Mouse (Mus musculus) A20 (cell line): ENCODE data around the gene Dctn5.

ENCODE experiments used
- DNase-seq: peaks from one replicate; pipeline ENCODE4 v3.0.0-alpha.2; 2011; ENCODE audit warnings: low read depth, low spot score

The Dctn5 gene

GRCm38 (mm10) chr7:122132497-122133337 lies at the start of gene Dctn5, which contains the start of gene Palb2:
Dctn5 (plus strand) TSS chr7:122133041.
Palb2 (minus strand) TSS chr7:122132985.
- peak; percentile 98 for DNase-seq

- peak; percentile 91 for DNase-seq
These were observed 45.5 kb upstream of the Dctn5 start for GRCm38 (mm10) chr7:122087195-122087982.

- DNase-seq, result peak; percentile 49
These were observed 38.1 kb upstream of the Dctn5 start for GRCm38 (mm10) chr7:122094564-122095330.

GRCm38 (mm10) chr7:122098009-122098408 lies 34.8 kb upstream of the Dctn5 start:
- DNase-seq, result no peak

GRCm38 (mm10) chr7:122099222-122099621 lies 33.6 kb upstream of the Dctn5 start:
- DNase-seq, result peak; percentile 78

- DNase-seq, result peak; percentile 80
These were observed 31.7 kb upstream of the Dctn5 start for GRCm38 (mm10) chr7:122101014-122101746.

- DNase-seq, result peak; percentile 94
These were observed 31.0 kb upstream of the Dctn5 start, which contains the start of gene Ndufab1 for GRCm38 (mm10) chr7:122101747-122102244. Ndufab1 (minus strand) TSS chr7:122101886.

GRCm38 (mm10) chr7:122108206-122108605 lies 24.6 kb upstream of the Dctn5 start:
- DNase-seq, result no peak

- DNase-seq, result no peak
These were observed 9.3 kb upstream of the Dctn5 start for GRCm38 (mm10) chr7:122123518-122123917.

- DNase-seq, result no peak
These were observed 7.2 kb upstream of the Dctn5 start for GRCm38 (mm10) chr7:122125636-122126035.

- DNase-seq, result no peak
These were observed 5.9 kb upstream of the Dctn5 start for GRCm38 (mm10) chr7:122126946-122127345.

GRCm38 (mm10) chr7:122131834-122132233 lies 1.0 kb upstream of the Dctn5 start:
- no peak for DNase-seq

GRCm38 (mm10) chr7:122133338-122133625 lies 441 bp downstream of the Dctn5 start:
- no peak for DNase-seq

GRCm38 (mm10) chr7:122135070-122135469 lies 2.2 kb downstream of the Dctn5 start:
- DNase-seq, result peak; percentile 68

- no peak for DNase-seq
These were observed 4.2 kb downstream of the Dctn5 start for GRCm38 (mm10) chr7:122137071-122137470.

GRCm38 (mm10) chr7:122138190-122138589 lies 5.3 kb downstream of the Dctn5 start:
- DNase-seq, result peak; percentile 32

- no peak for DNase-seq
These were observed 8.2 kb downstream of the Dctn5 start for GRCm38 (mm10) chr7:122140991-122141390.

GRCm38 (mm10) chr7:122152473-122152872 lies 19.6 kb downstream of the Dctn5 start:
- no peak for DNase-seq

- DNase-seq, result no peak
These were observed 25.6 kb downstream of the Dctn5 start for GRCm38 (mm10) chr7:122158488-122158887.

GRCm38 (mm10) chr7:122158915-122159902 lies 26.4 kb downstream of the Dctn5 start, which contains the start of gene Plk1:
Plk1 (plus strand) TSS chr7:122159439.
- DNase-seq, result peak; percentile 93
